Mouse (Mus musculus): Measurements from ENCODE around the gene Eea1.
A peak's percentile ranks its signal among the peaks of the same experiment; 100 is the strongest.

The Eea1 gene

GRCm38 (mm10) chr10:95950194-95950593 is 9.7 kb downstream of the Eea1 start:
- DNase-seq, result no peak

GRCm38 (mm10) chr10:95950797-95951196 is 10.3 kb downstream of the Eea1 start:
- no peak for DNase-seq

GRCm38 (mm10) chr10:95951346-95951745 is 10.9 kb downstream of the Eea1 start:
- DNase-seq, result no peak

- no peak for DNase-seq
These were observed 16.2 kb downstream of the Eea1 start for GRCm38 (mm10) chr10:95956629-95957028.

- DNase-seq, result no peak
These were observed 17.1 kb downstream of the Eea1 start for GRCm38 (mm10) chr10:95957574-95957973.

GRCm38 (mm10) chr10:95964679-95965078 is 24.2 kb downstream of the Eea1 start:
- DNase-seq, result no peak

- DNase-seq, result no peak
These were observed 29.2 kb downstream of the Eea1 start for GRCm38 (mm10) chr10:95969694-95970093.

- DNase-seq, result no peak
These were observed 30.3 kb downstream of the Eea1 start for GRCm38 (mm10) chr10:95970744-95971212.

- no peak for DNase-seq
These were observed 30.9 kb downstream of the Eea1 start for GRCm38 (mm10) chr10:95971341-95971740.

GRCm38 (mm10) chr10:95971942-95972341 is 31.5 kb downstream of the Eea1 start:
- DNase-seq, result no peak

GRCm38 (mm10) chr10:95974462-95974861 is 34.0 kb downstream of the Eea1 start:
- no peak for DNase-seq

GRCm38 (mm10) chr10:95976798-95977197 is 36.3 kb downstream of the Eea1 start:
- no peak for DNase-seq

- DNase-seq, result no peak
These were observed 49.3 kb downstream of the Eea1 start for GRCm38 (mm10) chr10:95989731-95990130.

GRCm38 (mm10) chr10:95991176-95991575 is 50.7 kb downstream of the Eea1 start:
- no peak for DNase-seq

- DNase-seq, result no peak
These were observed 60.5 kb downstream of the Eea1 start for GRCm38 (mm10) chr10:96000904-96001303.

- DNase-seq, result no peak
These were observed 75.3 kb downstream of the Eea1 start for GRCm38 (mm10) chr10:96015738-96016137.

- DNase-seq, result no peak
These were observed 77.0 kb downstream of the Eea1 start for GRCm38 (mm10) chr10:96017418-96017817.

- peak; percentile 34 for DNase-seq
These were observed 93.0 kb downstream of the Eea1 start for GRCm38 (mm10) chr10:96033356-96033984.

GRCm38 (mm10) chr10:96034106-96034505 is 93.7 kb downstream of the Eea1 start:
- DNase-seq, result no peak

GRCm38 (mm10) chr10:96035951-96036350 is 95.5 kb downstream of the Eea1 start:
- no peak for DNase-seq

GRCm38 (mm10) chr10:96044216-96044615 is 103.8 kb downstream of the Eea1 start:
- no peak for DNase-seq

- no peak for DNase-seq
These were observed 107.6 kb downstream of the Eea1 start for GRCm38 (mm10) chr10:96047960-96048536.

- DNase-seq, result no peak
These were observed 108.1 kb downstream of the Eea1 start for GRCm38 (mm10) chr10:96048550-96048949.

- no peak for DNase-seq
These were observed 126.9 kb downstream of the Eea1 start for GRCm38 (mm10) chr10:96067347-96067746.

GRCm38 (mm10) chr10:96074386-96074785 is 133.9 kb downstream of the Eea1 start:
- DNase-seq, result no peak
